In genomic region chr6:54550801-54551323, GRCm38 (mm10) we compare ENCODE assay signal across 25 mouse cellular contexts. TPM values are rescaled to one million over a fixed set of nuclear protein-coding genes. Genes with fewer than 3 reads are reported as not detected.
DNase-seq lines count a peak whose midpoint lies in the region; ATAC-seq and TF ChIP-seq lines count a peak whose summit lies in the region.
"Had no signal": no experiment of that assay in that cellular context is flagged by ENCODE, and none has a peak within 500 bp of the region (broad histone marks: within the 10 kb centered on the region; RNA-seq: fewer than 3 reads in every experiment).

No protein-coding gene starts in this region.

- H3K9ac ChIP-seq in hindbrain, embryonic 14.5 days, result no peak overlapping the region
- H3K9ac ChIP-seq: embryonic facial prominence, embryonic 13.5 days; forebrain, postnatal 0 days; liver, embryonic 14.5 days; lung, embryonic 15.5 days; neural tube, embryonic 12.5 days had no signal

- H3K4me1 ChIP-seq in cerebellum, adult 2 months (ENCODE audit: control insufficient read depth, insufficient read depth, low read length), result peaks cover 42% of the 10 kb centered on the region
- peaks cover 62% of the 10 kb centered on the region for H3K4me1 ChIP-seq in hindbrain, embryonic 10.5 days (replicated peaks)
- peaks cover 67% of the 10 kb centered on the region for H3K4me1 ChIP-seq in hindbrain, embryonic 14.5 days (replicated peaks; ENCODE audit: control insufficient read depth, insufficient read depth, low read length)

- 42% methylated on average over 7 of the region's 7 CpGs for WGBS in cerebellum, adult 2 months
- 63% methylated on average over 6 of the region's 7 CpGs for WGBS in hindbrain, embryonic 10.5 days
- WGBS in hindbrain, embryonic 14.5 days, result 51% methylated on average over 6 of the region's 7 CpGs

- TF ChIP-seq CTCF in cerebellum, adult 2 months (IDR thresholded peaks at IDR 0.05; ENCODE audit: borderline replicate concordance, insufficient read depth, low read depth, low read length), result no peak

- H3K4me3 ChIP-seq in cerebellum, adult 2 months (replicated peaks; ENCODE audit: insufficient read depth, low read depth, low read length), result no peak overlapping the region
- no peak overlapping the region for H3K4me3 ChIP-seq in hindbrain, embryonic 10.5 days
- H3K4me3 ChIP-seq in hindbrain, embryonic 14.5 days (replicated peaks; ENCODE audit: low read length), result no peak overlapping the region
- H3K4me3 ChIP-seq: embryonic facial prominence, embryonic 13.5 days; forebrain, embryonic 10.5 days; lung, embryonic 15.5 days; myocyte; neural tube, embryonic 12.5 days had no signal

- H3K4me2 ChIP-seq in hindbrain, embryonic 14.5 days (replicated peaks), result no peak overlapping the region
- H3K4me2 ChIP-seq: embryonic facial prominence, embryonic 13.5 days; lung, embryonic 15.5 days; midbrain, embryonic 11.5 days; neural tube, embryonic 12.5 days had no signal

- no peaks in the 10 kb centered on the region for H3K27me3 ChIP-seq in cerebellum, adult 2 months (ENCODE audit: control insufficient read depth, insufficient read depth, low read length)
- H3K27me3 ChIP-seq in hindbrain, embryonic 10.5 days (ENCODE audit: insufficient read depth, poor library complexity, severe bottlenecking), result no peaks in the 10 kb centered on the region
- H3K27me3 ChIP-seq in hindbrain, embryonic 14.5 days (ENCODE audit: control insufficient read depth, insufficient read depth, low read length), result no peaks in the 10 kb centered on the region
- H3K27me3 ChIP-seq: embryonic facial prominence, embryonic 13.5 days; lung, embryonic 15.5 days; neural tube, embryonic 12.5 days; Patski had no signal

- H3K9me3 ChIP-seq in hindbrain, embryonic 10.5 days, result no peaks in the 10 kb centered on the region
- H3K9me3 ChIP-seq in hindbrain, embryonic 14.5 days (ENCODE audit: control insufficient read depth, low read length), result no peaks in the 10 kb centered on the region
- H3K9me3 ChIP-seq: embryonic facial prominence, embryonic 13.5 days; forebrain, embryonic 10.5 days; G1E; lung, embryonic 15.5 days; neural tube, embryonic 12.5 days had no signal

- H3K36me3 ChIP-seq in hindbrain, embryonic 10.5 days, result peaks cover 7% of the 10 kb centered on the region; the same call in 1 of the 2 replicates
- H3K36me3 ChIP-seq in hindbrain, embryonic 14.5 days (replicated peaks; ENCODE audit: control insufficient read depth, insufficient read depth), result no peaks in the 10 kb centered on the region
- H3K36me3 ChIP-seq: embryonic facial prominence, embryonic 13.5 days; G1E; lung, embryonic 15.5 days; neural tube, embryonic 12.5 days had no signal

- TF ChIP-seq POLR2A in cerebellum, adult 2 months (IDR thresholded peaks at IDR 0.05; ENCODE audit: borderline replicate concordance, insufficient read depth, low read length), result no peak

- ATAC-seq in hindbrain, embryonic 14.5 days (ENCODE audit: low FRiP score), result no peak
- ATAC-seq: forebrain, postnatal 0 days; intestine, embryonic 16.5 days; Patski had no signal

- H3K27ac ChIP-seq in cerebellum, adult 2 months (ENCODE audit: insufficient read depth, low read length), result no peak overlapping the region
- H3K27ac ChIP-seq in hindbrain, embryonic 10.5 days, result peak overlapping the region; percentile 35; the same call in 1 of the 2 replicates
- H3K27ac ChIP-seq in hindbrain, embryonic 14.5 days, result no peak overlapping the region
- H3K27ac ChIP-seq: embryonic facial prominence, embryonic 13.5 days; liver, embryonic 14.5 days; lung, embryonic 15.5 days; neural tube, embryonic 12.5 days had no signal

- peak; percentile 18 for DNase-seq in cerebellum, adult 11-12 months
- DNase-seq in cerebellum, adult 2 months, result no peak
- DNase-seq in hindbrain, embryonic 10.5 days (ENCODE audit: low spot score), result no peak
- DNase-seq in hindbrain, embryonic 14.5 days (ENCODE audit: low spot score), result no peak
- DNase-seq in kidney, postnatal 10 days, result peak; percentile 21
- DNase-seq in kidney, postnatal 25 days, result no peak
- peak; percentile 21 for DNase-seq in NIH3T3 (ENCODE audit: low read depth)
- DNase-seq: adrenal gland, postnatal 10 days; cerebellum, adult 11 months; forebrain, postnatal 0 days; layer of hippocampus, adult 9-11 months; liver; right cerebral cortex, adult 18-20 months; spleen, adult 18-20 months; thymus, postnatal 14 days had no signal

RNA-seq across cellular contexts. Expression of gene Scrn1, which starts 15.4 kb away (rescaled TPM):
- 132 and 145 TPM in 2 replicates for polyA plus RNA-seq in cerebellum, adult 2 months (2012; rRNA removed)
- polyA plus RNA-seq in hindbrain, embryonic 10.5 days (2016; fragmentation: Nextera tagmentation; extraction: Ambion mirVana), result 42.9 and 60.0 TPM in 2 replicates
- polyA plus RNA-seq in hindbrain, embryonic 14.5 days (2014; fragmentation: Nextera tagmentation; extraction: Ambion mirVana), result 103 and 105 TPM in 2 replicates
- polyA plus RNA-seq: G1E had no signal

RNA-seq across cellular contexts. Expression of gene Plekha8, which starts 44.0 kb away (rescaled TPM):
- 11.8 and 12.1 TPM in 2 replicates for polyA plus RNA-seq in cerebellum, adult 2 months (2012; rRNA removed)
- polyA plus RNA-seq in hindbrain, embryonic 10.5 days (2016; fragmentation: Nextera tagmentation; extraction: Ambion mirVana), result 13.8 and 17.4 TPM in 2 replicates
- polyA plus RNA-seq in hindbrain, embryonic 14.5 days (2014; fragmentation: Nextera tagmentation; extraction: Ambion mirVana), result 13.0 and 14.0 TPM in 2 replicates

RNA-seq across cellular contexts. Expression of gene Fkbp14, which starts 46.2 kb away (rescaled TPM):
- polyA plus RNA-seq in cerebellum, adult 2 months (2012; rRNA removed), result 14.8 and 15.7 TPM in 2 replicates
- polyA plus RNA-seq in hindbrain, embryonic 10.5 days (2016; fragmentation: Nextera tagmentation; extraction: Ambion mirVana), result 9.3 and 12.4 TPM in 2 replicates
- 11.7 and 13.1 TPM in 2 replicates for polyA plus RNA-seq in hindbrain, embryonic 14.5 days (2014; fragmentation: Nextera tagmentation; extraction: Ambion mirVana)

Comparison
In these comparisons a context has a peak if more than half of its experiments do, and no peak if none do; other contexts are left out.
1. DNase-seq: peak in cerebellum, adult 11-12 months (single experiment), kidney, postnatal 10 days (single experiment) and NIH3T3 (single experiment); none in cerebellum, adult 2 months (0 of 2), hindbrain, embryonic 10.5 days (single experiment), hindbrain, embryonic 14.5 days (single experiment) and kidney, postnatal 25 days (0 of 2).